In genomic region chr3:58318756-58319155, GRCm38 (mm10) we compare ENCODE assay signal across 18 mouse cellular contexts.
DNase-seq lines count a peak whose midpoint lies in the region; ATAC-seq and TF ChIP-seq lines count a peak whose summit lies in the region.
"Had no signal": no experiment of that assay in that cellular context is flagged by ENCODE, and none has a peak within 500 bp of the region (broad histone marks: within the 10 kb centered on the region; RNA-seq: fewer than 3 reads in every experiment).

No protein-coding gene starts in this region.

- no peaks in the 10 kb centered on the region for H3K4me1 ChIP-seq in kidney, embryonic 14.5 days (ENCODE audit: control insufficient read depth, insufficient read depth, low read length)
- no peaks in the 10 kb centered on the region for H3K4me1 ChIP-seq in kidney, embryonic 16.5 days (ENCODE audit: insufficient read depth, low read length)
- H3K4me1 ChIP-seq in hindbrain, postnatal 0 days (ENCODE audit: insufficient read depth, low read length), result no peaks in the 10 kb centered on the region
- H3K4me1 ChIP-seq: embryonic facial prominence, embryonic 10.5 days; forebrain, embryonic 10.5 days; forebrain, embryonic 15.5 days; hindbrain, embryonic 15.5 days had no signal

- WGBS in kidney, embryonic 14.5 days, result 22% methylated on average over 2 of the region's 2 CpGs
- WGBS in kidney, embryonic 16.5 days, result 33% methylated on average over 2 of the region's 2 CpGs
- whole genome bisulfite sequencing in hindbrain, postnatal 0 days, result 83% methylated on average over 2 of the region's 2 CpGs

- H3K9me3 ChIP-seq in kidney, embryonic 14.5 days (ENCODE audit: control insufficient read depth, low read length), result no peaks in the 10 kb centered on the region
- no peaks in the 10 kb centered on the region for H3K9me3 ChIP-seq in kidney, embryonic 16.5 days (ENCODE audit: low read length)
- no peaks in the 10 kb centered on the region for H3K9me3 ChIP-seq in hindbrain, postnatal 0 days (ENCODE audit: low read length)
- H3K9me3 ChIP-seq: embryonic facial prominence, embryonic 10.5 days; forebrain, embryonic 10.5 days; forebrain, embryonic 15.5 days; heart, embryonic 12.5 days; hindbrain, embryonic 15.5 days had no signal

- H3K4me3 ChIP-seq in kidney, embryonic 14.5 days (ENCODE audit: low read length), result no peak overlapping the region
- no peak overlapping the region for H3K4me3 ChIP-seq in kidney, embryonic 16.5 days (ENCODE audit: low read length)
- no peak overlapping the region for H3K4me3 ChIP-seq in hindbrain, postnatal 0 days (ENCODE audit: low read length)
- H3K4me3 ChIP-seq: embryonic facial prominence, embryonic 10.5 days; erythroblast, embryonic 14.5 days; forebrain, embryonic 10.5 days; forebrain, embryonic 15.5 days; heart, embryonic 12.5 days; hindbrain, embryonic 15.5 days had no signal

- H3K4me2 ChIP-seq in kidney, embryonic 14.5 days (replicated peaks; ENCODE audit: low read depth, low read length), result no peak overlapping the region
- no peak overlapping the region for H3K4me2 ChIP-seq in kidney, embryonic 16.5 days (replicated peaks; ENCODE audit: low read depth, low read length)
- no peak overlapping the region for H3K4me2 ChIP-seq in hindbrain, postnatal 0 days (ENCODE audit: low read depth, low read length)
- H3K4me2 ChIP-seq: forebrain, embryonic 15.5 days; heart, embryonic 12.5 days; hindbrain, embryonic 15.5 days had no signal

- no peaks in the 10 kb centered on the region for H3K36me3 ChIP-seq in kidney, embryonic 14.5 days (ENCODE audit: control insufficient read depth, insufficient read depth, low read length)
- H3K36me3 ChIP-seq in kidney, embryonic 16.5 days (ENCODE audit: insufficient read depth, low read length), result no peaks in the 10 kb centered on the region
- H3K36me3 ChIP-seq in hindbrain, postnatal 0 days (ENCODE audit: insufficient read depth, low read length), result no peaks in the 10 kb centered on the region
- H3K36me3 ChIP-seq: embryonic facial prominence, embryonic 10.5 days; forebrain, embryonic 10.5 days; forebrain, embryonic 15.5 days; heart, embryonic 12.5 days; hindbrain, embryonic 15.5 days had no signal

- H3K9ac ChIP-seq in kidney, embryonic 14.5 days (ENCODE audit: low read depth, low read length), result no peak overlapping the region
- no peak overlapping the region for H3K9ac ChIP-seq in kidney, embryonic 16.5 days (replicated peaks; ENCODE audit: low read length)
- H3K9ac ChIP-seq in hindbrain, postnatal 0 days (replicated peaks; ENCODE audit: low read length), result no peak overlapping the region
- H3K9ac ChIP-seq: forebrain, embryonic 15.5 days; heart, embryonic 12.5 days; hindbrain, embryonic 15.5 days had no signal

- H3K27me3 ChIP-seq in kidney, embryonic 14.5 days (ENCODE audit: control insufficient read depth, insufficient read depth, low read length), result no peaks in the 10 kb centered on the region
- no peaks in the 10 kb centered on the region for H3K27me3 ChIP-seq in kidney, embryonic 16.5 days (ENCODE audit: insufficient read depth, low read length)
- H3K27me3 ChIP-seq in hindbrain, postnatal 0 days (ENCODE audit: insufficient read depth, low read length), result no peaks in the 10 kb centered on the region
- H3K27me3 ChIP-seq: forebrain, embryonic 15.5 days; heart, embryonic 12.5 days; hindbrain, embryonic 15.5 days had no signal

- H3K27ac ChIP-seq in kidney, embryonic 14.5 days (ENCODE audit: low read depth, low read length), result no peak overlapping the region
- H3K27ac ChIP-seq in kidney, embryonic 16.5 days (ENCODE audit: low read length), result 0 out of 2 replicates have a peak overlapping the region, but pooled peaks have one; percentile 28
- H3K27ac ChIP-seq in hindbrain, postnatal 0 days, result no peak overlapping the region
- H3K27ac ChIP-seq: embryonic facial prominence, embryonic 10.5 days; forebrain, embryonic 10.5 days; forebrain, embryonic 15.5 days; hindbrain, embryonic 15.5 days had no signal

- peak; percentile 7 for DNase-seq in kidney, adult 18-20 months
- peak; percentile 44 for DNase-seq in forelimb bud, embryonic 11.5 days (ENCODE audit: low read depth, low spot score)
- peak; percentile 33 to 64 for DNase-seq in kidney, postnatal 36 days
- DNase-seq in hindbrain, postnatal 0 days (ENCODE audit: low spot score), result no peak
- no peak for DNase-seq in layer of hippocampus, adult 18-20 months (ENCODE audit: low spot score in 2 of 2)
- DNase-seq: adrenal gland, adult 2 months; adrenal gland, postnatal 25 days; cerebellum, adult 18-20 months; cerebellum, adult 9-11 months; gastrocnemius, postnatal 10 days had no signal

- ATAC-seq in kidney, embryonic 14.5 days (ENCODE audit: low FRiP score, low TSS enrichment), result no peak
- no peak for ATAC-seq in kidney, embryonic 16.5 days (ENCODE audit: low FRiP score, low TSS enrichment)
- ATAC-seq in hindbrain, postnatal 0 days, result no peak
- ATAC-seq: forebrain, embryonic 15.5 days had no signal

- TF ChIP-seq CTCF in hindbrain, postnatal 0 days (IDR thresholded peaks at IDR 0.05; ENCODE audit: low read depth), result no peak

Comparison
In these comparisons a context has a peak if more than half of its experiments do, and no peak if none do; other contexts are left out.
1. DNase-seq: peak in kidney, adult 18-20 months (single experiment), forelimb bud, embryonic 11.5 days (single experiment) and kidney, postnatal 36 days (2 of 2); none in hindbrain, postnatal 0 days (single experiment) and layer of hippocampus, adult 18-20 months (0 of 2).